Mouse (Mus musculus) kidney, postnatal 36 days (tissue): Measurements from ENCODE around the gene Spink4.

ENCODE experiments used
- DNase-seq, 2 experiments: peaks; one replicate each; pipeline ENCODE4 v3.0.0; 2021 to 2022; ENCODE audit warnings: mixed read lengths in 2 of 2

Gene Spink4

DNA sequence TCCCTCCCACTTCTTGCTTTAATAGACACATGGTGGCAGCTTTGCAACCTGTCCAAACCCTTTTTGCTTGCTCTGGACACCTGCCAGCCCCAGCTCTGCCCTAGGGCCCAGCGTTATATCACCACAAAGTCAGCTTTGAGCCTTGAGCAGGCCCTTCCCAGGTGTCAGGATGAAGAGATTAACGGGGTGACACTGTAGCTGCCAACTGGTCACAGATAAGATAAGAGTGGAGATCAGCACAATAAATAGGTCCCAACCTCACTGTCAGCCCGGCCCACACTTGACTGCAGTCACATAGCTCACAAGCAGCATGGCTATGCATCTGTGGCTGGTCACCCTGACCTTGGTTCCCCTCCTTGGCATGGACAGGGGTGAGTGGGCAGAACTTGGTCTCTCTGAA, at the start of gene Spink4:
Spink4 (plus strand) TSS at position 268 of the 400 bp plus-strand sequence.
- DNase-seq, result peak in 1 of 2 experiments; percentile 44

DNA sequence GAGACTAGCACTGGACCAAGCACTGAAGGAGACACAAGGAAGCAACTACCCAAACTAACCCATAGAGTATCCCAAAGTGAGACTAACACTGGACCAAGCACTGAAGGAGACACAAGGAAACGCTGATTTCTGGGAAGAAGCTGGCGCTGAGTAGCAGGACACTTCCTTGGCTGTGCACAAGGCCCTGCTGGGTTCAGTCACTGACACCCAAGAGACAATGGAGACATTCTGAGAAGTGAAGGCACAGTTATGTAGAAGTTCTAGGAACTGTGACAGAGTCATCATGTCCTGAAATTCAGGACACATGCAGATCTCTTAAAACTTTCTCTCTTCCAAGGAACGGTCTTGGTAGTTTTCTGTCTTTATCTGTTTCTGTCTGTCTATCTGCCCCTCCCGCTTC, 49.6 kb upstream of the Spink4 start:
- DNase-seq, result no peak

DNA sequence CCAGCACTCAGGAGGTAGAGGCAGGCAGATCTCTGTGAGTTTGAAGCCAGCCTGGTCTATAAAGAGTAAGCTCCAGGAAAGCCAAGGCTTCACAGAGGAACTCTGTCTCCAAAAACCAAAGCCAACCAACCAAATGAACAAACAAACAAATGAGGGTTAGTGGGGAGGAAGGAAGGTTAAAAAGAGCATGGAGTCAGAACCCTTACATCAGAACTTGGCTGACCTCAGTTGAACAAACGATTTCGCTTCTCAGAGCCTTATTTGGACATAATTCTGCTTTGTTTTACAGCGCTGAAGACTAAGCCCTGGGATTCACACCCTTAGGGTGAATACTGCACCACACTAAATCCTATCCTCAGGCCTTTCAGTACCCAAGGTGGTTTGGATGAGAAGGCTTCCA, 47.7 kb upstream of the Spink4 start:
- DNase-seq, result no peak

DNA sequence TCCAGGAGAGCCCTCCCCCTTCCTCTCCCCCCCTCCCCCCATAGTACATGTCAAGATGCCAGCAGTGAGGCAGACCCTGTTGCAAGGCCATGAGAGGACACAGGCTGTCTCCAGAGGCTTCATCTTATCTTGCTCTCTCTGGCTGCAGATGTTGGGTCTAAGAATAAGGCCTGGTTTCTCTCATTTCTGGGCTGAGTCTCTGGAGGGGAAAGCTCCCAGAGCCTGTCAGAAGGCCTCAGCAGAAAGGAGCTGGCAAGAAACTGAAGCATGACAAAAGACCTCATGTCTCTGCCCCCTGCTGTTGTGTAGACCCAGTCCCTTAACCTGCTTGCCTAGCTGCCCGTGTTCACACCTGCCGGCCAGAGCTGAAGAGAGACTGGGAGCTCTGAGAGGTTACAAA, 46.5 kb upstream of the Spink4 start:
- no peak for DNase-seq

DNA sequence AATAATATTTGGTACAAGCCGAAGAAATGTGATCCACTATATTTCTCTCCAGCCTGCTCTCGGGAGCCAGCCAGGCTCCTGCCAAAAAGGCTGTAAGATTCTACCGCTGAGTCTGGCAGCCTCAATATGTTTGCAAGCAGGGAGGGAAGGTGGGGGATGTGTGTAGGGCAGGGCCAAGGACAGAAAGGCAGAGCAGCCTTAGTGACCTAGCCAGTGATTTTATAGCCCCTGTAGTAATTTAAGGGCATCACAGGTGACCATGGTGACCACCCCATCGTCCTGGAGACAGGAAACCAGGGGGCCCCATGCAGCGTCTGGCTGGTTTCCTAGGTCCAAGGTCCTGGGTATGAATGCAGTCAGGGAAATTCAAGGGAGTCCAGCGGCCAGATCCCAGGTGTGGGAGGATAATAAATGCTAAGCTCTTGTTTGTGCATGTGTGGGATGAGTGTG, 45.7 kb upstream of the Spink4 start:
- DNase-seq, result peak; percentile 59 to 63

DNA sequence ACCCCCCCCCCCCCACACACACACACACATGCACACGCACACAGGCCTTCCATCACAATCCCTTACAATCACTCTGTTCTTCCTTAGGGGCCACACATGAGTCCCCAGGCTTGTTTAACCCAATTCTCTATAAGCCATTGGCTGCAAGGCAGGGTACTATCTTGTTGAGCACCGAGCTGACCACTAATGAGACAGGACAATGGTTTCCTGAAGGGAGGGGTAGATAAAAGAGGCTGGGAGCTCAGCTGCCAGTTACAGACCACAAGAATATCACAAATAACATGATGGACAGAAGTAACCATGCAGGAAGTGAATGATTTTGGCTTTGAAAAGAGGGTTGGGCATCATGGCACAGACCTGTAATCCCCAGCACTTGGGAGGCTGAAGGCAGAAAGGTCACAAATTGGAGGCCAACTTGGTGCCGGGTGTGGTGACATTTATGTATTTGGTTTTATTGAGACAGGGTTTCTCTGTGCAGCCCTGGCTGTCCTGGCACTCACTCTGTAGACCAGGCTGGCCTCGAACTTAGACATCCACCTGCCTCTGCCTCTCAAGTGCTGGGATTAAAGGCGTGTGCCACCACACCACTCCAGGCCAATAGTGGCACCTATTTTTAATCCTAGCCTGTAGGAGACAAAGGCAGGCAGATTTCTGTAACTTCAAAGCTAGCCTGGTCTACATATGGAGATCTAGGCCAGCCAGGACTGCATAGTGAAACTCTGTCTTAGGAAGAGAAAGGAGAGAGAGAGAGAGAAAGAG, 44.9 kb upstream of the Spink4 start:
- no peak for DNase-seq

DNA sequence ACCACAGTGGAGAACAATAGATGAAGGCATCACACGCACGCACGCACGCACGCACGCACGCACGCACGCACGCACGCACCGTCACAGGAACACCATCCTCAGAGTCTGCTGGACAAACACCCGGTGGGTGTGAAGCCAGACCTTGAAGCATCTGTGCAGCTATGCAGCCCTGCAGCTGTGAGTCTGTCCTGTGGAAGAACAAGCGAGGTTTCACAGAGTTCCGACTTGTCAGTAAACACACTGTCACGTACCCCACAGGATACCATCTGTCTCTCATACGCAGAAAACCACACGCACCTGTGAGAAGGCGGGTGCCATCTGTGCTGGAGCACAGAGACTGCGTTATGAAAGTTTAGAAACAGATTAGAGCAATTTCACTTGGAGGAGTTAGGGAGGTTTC, 44.0 kb upstream of the Spink4 start:
- DNase-seq, result no peak

DNA sequence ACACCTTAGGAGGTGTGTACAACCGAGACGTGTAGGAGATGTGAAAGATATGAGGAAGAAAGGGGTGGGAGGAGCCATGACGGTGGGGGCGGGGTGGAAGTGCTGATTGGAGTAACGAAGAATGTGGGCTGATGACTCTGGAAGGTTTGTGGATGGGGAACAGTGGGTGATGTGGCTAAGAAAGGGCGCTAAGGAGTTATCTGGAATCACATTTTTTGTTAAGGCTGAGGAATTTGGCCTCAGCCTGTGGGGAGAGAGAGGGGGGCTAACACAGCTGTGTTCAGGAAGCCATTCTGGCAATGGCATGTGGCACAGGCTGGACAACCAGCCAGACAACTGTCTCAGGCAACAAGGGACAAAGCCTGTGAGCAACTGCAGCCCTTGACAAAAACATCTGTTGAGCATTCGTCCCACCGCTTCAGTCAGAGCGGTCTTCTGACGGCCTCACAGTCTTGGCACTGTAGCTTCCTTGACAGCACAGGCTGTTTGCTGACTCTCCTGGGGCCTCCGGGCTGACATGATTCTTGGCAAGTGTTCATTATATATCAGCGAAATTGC, 43.0 kb upstream of the Spink4 start:
- DNase-seq, result peak; percentile 35 to 61

DNA sequence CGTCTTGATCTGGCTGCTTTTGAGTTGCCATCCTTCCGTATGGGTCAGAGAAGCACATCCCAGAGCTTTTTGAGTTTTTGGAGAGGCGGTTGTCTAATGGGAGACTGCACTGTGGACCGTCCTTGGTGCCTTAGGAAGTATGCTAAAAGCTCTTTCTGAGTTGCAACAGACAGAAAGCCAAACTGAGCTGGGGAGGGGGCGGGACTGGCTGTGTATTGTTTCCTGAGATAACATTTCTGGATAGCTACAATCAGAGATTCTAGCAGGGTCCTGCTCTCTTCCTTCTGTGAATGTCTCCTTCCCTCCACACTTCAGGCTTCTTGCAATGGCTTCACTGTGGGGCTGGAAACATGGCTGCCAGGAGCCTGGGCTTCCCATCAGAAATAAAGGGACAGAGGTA, 42.3 kb upstream of the Spink4 start:
- DNase-seq, result no peak

DNA sequence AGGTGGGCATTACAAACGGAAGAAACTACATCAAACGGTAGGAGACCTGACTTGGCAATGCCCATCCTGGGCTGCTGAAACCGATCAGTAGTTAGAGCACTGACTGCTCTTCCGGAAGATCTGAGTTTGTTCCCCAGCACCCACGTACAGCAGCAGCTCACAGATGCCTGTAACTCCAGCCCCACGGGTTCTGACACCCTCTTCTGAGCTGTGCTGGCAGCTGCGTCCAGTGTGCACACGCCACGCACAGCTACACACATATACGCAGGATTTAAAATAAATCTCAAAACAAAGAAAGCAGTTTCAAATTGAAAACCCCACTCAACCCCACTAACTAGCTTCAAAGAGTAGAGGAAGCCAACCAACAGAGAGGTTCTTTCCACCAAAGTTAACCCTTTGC, 36.7 kb upstream of the Spink4 start:
- no peak for DNase-seq

DNA sequence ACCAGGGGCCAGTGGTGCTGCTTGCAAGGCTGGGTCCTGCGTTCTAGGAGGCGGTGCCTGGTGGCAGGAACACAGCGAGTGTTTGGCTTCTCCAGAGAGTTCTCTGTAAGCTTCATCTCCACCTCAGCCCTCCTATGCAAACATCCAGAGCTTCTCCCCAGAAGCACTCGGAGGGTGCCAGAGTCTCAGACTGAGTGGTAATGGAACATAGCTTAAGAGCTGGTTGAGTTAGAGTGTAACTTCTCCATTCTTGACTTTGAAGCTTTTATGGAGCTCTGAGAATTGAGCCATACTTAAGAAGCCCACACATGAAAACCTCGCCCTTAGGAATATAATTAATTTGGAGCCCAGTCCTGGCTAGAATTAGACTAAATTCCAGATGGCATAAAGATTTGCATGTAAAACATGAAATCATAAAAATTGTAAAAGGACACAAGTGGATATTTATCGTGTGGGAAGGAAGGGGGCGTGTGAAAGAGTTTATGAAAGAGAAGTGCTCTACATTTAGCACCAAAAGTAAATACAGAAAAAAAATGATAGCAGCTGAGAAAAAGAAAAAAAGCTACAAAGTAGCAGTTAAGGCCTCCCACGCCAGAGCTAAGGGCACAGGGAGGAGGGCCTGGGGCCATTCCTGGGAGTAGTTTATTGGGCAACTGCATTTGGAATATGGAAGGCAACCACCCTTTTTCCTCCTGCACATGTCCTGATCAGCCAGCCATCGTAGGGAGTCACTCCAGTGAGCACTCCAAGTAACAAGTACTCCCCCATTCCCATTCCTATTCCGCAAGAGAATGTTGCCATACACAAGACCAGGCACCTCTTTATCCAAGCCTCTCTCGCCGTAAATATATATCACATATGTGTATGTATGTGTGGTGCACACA, 35.3 kb upstream of the Spink4 start:
- no peak for DNase-seq

DNA sequence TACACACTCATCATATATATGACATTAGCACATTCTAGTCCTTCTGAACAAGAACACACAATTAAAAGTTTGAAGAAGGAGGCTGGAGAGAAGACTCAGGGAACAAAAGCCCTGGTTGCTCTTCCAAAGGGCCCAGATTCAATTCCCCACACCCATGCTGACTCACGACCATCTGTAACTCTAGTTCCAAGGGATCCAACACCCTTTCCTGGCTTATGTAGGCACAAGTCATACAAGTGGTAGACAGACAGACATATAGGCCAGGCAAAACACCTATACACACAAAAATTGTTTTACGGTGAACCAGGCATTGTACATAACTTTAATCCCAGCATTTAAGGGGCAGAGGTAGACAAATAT, 34.7 kb upstream of the Spink4 start:
- no peak for DNase-seq

DNA sequence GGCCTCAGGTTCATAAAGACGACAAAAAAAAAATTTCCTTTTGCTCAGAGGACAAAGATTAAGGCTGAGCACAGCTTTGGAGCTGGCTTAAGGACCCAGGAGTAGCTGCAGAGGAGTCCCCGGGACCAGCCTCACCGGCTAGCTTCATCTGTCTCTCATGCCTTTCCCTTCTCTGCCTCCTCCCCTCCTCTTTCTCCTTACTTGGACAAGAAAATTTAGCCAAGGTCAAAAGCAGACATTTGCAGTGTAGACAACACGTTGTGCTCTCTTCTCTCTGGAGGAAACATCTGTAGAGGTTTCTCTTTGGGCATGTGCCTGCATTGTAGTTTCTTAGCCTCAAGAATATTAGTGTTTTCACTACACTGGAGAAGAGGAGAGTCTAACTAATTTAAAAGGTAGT, 34.0 kb upstream of the Spink4 start:
- DNase-seq, result no peak

DNA sequence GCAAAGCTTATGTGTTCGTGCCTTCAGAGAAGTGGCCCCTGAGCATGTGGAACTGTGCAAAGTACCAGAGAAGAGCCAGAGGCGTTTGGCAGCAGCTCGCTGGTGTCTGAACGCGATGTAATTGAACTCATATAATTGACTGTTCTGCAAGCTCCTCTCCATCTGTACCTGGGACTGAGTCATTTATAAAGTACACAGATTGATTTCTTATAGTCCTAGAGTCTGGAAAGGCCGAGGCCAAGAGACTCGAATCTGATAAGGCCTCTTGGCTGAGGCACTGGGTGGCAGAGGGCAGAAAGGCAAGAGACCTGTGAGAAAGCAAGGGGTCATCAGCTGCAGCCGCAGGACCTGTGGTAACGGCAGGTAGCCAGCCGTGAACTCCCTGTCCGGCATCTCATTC, 31.0 kb upstream of the Spink4 start:
- DNase-seq, result no peak

DNA sequence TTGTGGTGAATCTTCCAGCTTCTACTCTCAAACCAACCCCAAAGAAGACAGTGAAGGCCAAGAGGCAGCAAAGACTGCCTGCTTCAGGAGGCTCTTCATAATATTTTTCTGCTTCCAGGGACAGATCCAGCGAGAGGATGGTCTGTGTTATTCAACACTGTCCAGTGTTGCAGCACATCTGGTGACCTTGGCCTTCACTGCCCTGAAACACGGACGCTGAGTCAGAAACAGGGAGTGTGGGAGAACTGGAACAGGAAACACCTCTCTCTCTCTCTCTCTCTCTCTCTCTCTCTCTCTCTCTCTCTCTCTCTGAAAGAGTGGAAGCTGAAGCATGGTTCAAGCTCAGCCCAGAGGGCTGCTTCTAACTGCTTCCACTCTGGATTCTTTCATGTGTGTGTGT, 30.6 kb upstream of the Spink4 start:
- no peak for DNase-seq

DNA sequence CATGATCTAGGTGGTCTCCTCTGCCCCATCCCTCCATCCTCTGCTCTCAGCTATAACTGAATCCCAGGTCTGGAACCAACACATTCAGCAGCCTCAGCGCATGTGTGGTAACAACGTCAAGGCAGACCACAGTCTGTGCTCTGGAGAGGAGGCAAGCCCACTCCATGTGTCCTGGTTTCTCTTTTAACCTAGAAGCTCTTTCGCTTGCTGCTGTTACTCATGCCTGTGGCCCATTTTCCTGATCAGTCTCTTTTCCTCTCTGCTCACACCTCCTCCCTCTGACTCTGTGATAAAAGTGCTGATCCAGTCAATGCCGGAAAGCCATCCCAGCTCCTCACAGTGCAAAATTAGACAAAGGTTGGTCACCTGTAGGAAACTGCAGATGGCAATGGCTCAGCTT, 29.9 kb upstream of the Spink4 start:
- no peak for DNase-seq

DNA sequence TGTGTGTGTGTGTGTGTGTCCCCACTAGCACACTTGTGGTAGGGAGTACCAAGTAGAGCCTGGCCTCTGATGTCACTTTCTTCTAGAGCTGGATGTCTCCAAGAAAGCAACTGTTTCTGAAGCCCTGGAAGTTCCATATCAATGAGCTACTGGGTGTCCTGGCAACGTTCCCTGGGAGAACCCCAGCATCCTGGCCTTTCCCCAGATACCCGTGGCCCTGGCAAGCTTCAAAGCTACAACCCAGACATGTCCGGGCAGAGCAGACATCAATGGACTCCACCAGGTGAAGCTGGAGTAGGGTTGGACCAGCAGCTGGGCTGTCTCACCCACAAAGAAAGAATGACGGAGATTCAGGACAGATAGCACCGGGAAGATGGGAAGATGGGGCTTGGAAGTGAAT, 28.6 kb upstream of the Spink4 start:
- DNase-seq, result no peak

DNA sequence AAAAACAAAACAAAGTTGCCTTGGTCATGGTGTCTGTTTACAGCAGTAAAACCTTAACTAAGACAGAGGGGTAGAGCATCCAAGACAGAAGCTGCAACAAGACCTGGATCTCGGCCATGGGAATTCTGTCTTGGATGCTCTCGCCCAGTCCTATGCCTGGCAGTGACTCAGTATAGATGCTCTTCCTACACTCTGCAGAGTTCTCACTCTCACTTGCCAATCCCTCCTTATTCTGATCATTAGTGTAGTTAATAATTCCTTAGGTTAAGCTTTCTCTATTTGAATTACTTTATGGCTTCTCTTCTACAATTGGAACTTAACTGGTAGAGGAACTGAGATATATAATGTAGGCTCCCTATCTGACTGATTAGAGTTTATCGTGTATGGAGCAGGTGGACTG, 24.7 kb upstream of the Spink4 start:
- DNase-seq, result no peak

DNA sequence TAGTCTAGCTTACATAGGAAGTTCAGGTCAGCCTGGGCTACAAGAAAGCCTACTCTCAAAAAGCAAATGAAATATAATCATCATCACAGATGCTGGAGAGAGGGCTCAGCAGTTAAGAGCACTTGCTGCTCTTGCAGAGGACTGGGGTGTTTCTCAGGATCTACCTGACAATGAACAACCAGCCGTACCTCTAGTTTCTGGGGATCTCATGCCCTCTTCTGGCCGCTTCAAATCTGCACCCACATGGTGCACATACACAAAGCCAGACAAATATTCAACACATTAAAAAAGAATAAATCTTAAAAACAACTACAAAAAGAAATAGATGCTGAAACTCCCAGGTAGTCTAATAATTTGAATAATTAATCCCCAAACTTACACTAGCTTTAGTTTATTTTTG, 24.2 kb upstream of the Spink4 start:
- DNase-seq, result no peak

DNA sequence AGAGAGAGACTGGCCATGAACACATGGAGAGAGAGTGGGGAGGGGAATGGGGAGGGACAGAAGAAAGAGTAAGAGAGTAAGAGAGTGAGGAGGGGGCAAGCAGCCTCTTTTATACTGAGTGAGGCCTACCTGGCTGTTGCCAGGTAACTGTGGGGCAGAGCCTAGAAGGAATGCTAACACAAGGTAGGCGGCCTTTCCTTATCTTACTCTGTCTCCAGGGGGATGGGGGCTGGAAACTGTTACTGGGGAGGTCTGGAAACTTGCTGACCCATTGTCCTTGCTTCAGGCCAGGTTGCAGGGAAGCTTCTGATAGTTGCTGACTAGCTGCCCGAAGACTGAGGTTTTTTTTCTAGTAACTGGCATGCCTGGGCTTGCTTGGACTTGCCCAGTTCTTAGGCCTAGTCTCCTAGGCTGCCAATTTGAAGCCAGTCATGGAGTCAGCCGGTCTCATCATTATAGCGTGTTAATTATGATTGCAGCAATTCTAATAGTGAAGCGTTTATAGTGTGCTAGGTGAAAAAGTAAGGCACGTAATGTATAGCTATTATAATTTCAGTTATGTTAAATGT, 21.3 kb upstream of the Spink4 start:
- no peak for DNase-seq

DNA sequence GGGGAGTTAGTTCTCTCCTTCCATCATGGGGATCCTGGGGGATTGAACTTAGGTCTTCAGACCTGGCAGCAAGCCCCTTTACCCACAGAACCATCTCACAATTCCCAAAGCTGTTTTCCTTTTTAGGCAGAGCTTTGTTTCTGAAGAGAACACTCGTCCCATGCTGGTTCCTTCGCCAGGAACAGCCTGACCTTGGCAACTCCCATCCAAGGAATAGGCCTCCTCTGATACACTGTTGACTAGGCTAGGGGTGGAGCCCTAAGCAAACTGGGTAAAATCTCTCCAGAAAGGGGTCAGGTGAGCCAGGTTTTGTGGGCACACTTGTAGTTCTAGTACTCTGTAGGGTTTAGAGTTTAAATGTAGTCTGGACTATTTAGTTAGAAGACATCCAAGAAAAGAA, 20.6 kb upstream of the Spink4 start:
- DNase-seq, result no peak

DNA sequence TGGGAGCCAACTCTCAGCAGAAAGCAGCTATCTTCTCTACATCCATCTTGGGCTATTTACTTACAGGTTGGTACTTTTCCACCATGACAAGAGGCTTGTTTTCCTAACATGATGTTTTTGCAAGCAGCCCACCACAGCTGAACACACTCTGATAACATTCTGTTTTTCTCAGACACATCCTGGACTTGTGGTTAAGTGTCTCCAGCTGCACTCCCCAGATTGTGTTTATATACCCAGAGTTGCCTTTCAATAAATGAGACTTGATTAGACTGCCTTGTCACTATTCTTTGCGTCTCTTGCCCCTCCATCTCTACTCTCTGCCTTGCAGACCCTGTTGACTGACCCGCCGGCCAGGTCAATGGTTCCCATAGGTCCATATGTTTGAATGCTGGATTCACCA, 19.8 kb upstream of the Spink4 start:
- no peak for DNase-seq

DNA sequence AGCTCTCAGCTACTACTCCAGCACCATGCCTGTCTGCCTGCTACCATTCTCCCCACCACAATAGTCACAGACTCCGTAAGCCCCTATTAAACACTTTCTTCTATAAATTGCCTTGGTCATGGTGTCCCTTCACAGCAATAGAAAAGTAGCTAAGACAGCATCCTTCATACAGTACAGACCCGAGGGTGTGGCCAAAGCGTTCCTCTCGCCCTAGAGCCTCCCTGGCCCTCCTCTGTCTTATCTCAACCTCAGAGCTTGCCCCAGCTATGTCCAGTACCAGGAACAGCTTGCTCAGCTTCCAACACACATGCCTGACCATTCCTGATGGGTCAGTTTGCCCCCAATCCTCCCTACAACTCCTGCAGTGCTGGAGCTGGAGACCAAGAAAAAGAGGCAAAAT, 19.2 kb upstream of the Spink4 start:
- no peak for DNase-seq

DNA sequence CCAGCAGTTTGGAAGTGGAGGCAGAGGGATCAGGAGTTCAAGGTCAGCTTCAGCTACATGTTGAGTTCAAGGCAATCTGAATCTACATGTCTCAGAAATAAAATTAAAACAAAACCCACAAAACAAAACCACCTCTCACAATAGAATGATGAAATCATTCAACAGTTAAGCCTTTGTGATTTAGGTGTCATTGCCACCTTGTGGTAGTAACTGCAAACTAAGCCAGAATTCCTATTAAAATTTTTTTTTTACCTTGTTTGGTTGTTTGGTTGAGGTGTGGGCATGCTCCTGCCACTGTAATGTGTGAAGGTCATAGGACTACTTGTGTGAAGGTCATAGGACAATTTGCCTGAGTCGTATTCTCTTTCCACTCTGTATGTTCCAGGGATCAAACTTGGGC, 13.6 kb upstream of the Spink4 start:
- peak; percentile 24 to 34 for DNase-seq
